Mouse (Mus musculus): ENCODE measurements at regions not wholly inside any gene's neighbourhood (a gene's known extent, or its start where the extent isn't known, plus 50 kb on each side); places are given as distances from the start of the nearest gene placed in this dataset.
A peak's percentile ranks its signal among the peaks of the same experiment; 100 is the strongest.

- DNase-seq (ENCODE audit: low spot score) = no peak
These were observed 4328.9 kb upstream of the Gm7489 start for GRCm38 (mm10) chr15:49555793-49556192.

DNA sequence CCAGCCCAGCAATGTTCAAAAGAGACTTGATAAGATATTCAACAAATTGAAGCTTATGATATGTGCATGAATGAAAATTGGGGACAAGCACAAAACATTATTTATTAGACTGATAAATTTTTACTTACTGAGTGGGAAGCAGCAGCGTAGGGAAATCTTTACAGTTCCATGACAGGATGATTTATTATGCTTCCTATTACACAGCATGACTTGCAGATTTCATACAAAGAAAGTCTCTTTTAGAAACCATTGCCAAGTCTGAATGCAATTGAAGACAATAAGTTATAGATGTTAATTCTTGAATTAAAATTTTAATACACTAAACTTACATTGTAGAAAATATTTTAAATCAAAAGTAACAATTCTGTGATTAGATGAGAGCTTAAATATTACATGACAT is 4324.3 kb upstream of the Gm7489 start:
- DNase-seq (ENCODE audit: low spot score) = no peak

DNA sequence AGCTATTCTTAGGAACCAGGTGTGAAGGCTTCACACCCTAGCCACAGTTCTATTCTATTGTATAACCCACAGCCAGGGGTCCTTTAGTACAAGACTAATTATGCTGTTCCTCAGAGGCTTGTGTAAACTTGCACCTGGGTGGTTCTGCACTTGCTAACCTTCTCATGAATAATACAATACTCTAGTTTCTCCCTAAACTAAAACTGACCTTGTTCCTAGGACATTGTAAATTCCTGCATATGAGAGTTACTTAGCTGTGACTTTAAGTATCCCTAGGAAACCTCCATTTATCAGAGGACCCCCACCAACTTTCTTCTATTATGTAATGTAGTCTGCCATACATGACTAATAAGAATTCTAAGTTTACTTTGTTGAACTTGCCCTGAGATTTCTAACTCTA is 4295.9 kb upstream of the Gm7489 start:
- no peak for DNase-seq (ENCODE audit: low spot score)

- no peak for DNase-seq (ENCODE audit: low spot score)
These were observed 4270.8 kb upstream of the Gm7489 start for GRCm38 (mm10) chr15:49613865-49614264.

DNA sequence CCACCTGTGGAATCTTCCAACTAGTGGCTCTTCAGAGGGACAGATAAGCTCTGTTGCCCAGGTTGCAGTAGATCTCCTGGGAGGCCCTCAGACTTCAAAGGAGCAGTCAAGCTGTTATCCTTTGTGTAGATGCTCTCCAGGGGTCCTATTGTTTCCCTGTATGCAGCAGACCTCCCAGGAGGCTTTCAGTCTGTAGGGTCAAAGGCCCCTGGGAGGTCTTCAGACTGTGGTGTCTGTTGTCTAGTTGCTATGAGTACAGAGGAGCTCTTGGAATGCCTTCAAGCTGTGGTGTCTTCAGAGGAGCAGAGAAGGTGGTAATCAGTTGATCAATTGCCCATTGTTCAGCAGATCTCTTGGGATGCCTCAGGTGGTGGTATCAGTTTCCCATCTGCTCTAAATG is 4237.3 kb upstream of the Gm7489 start:
- peak; percentile 4 for DNase-seq (ENCODE audit: low spot score)

DNA sequence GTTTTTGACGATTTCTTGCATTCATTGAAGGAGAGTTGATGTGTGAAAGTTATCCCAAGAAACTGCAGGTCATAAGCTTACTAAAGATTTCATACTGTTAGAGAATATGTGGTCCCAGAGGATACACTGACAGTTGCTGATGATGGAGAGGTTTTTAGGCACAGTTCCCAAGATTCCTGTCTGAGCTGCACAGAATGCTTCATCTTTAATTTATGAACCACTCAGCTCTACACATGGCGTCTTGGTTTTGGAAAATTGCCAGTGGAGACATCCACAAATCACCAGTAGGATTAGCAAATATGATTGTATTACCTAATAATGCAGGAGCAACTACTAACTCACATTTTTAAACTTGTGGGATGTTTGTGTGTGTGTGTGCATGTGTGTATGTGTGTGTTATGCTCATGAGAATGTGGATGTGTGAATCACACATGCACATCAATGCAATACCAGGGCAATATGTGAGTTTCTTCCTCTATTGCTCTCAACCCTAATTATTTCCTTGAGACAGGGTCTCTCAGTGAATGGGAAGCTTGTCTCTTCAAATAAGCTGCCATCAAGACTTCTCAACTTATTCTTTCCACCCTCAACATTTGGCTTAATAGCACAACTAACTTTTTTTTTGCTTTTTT is 4234.0 kb upstream of the Gm7489 start:
- DNase-seq (ENCODE audit: low spot score) = peak; percentile 9

DNA sequence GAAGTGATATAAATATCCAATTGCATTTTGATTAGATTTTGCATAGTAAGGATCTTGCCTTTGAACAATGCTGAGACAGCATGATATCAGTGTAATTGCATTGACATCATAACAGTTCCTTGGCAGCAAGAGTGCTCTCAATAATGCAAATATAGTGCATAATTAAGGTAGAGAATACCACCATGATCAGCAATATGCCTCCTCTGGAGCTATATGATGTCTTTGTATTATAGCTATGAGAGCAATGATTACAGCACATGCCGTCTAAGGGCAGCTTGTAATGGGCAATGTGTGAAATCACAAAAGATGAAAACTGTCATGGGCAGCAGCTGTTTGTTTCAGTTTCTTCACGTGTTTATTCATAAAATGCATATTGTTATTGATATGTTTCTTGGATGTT is 4231.0 kb upstream of the Gm7489 start:
- DNase-seq (ENCODE audit: low spot score) = peak; percentile 6

DNA sequence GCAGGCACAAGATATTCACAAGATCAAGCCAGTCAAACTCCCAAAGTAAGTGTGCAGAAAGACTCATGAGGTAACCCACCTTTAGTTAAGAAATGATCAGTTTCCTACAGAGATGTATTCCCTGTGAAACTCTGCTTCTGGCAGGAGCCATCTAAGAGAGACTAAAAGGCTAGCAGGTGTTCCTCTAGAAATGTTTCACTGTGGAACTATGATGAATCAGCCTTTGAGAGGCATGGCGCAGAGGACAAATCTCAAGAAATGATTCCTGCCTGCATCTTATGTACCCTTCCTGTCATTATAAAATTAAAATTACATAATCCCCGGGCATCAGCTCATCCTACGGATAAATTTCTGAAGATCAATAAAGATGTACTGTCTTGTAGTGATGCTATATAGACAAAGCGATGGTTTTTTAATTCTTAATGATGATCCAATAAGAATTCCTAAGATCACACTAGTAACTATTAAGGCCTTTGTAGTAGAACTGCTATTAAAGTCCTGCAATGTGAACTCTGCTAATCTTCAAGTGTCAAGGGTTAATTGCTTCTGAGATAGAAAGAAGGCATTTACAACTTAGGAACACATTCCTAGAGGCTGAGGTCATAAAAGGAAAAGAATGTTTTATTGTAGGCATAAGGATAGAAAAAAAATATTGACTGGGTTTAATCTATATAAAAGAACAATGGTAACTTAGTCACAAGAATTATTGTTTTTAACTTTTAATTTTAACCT is 4219.7 kb upstream of the Gm7489 start:
- DNase-seq (ENCODE audit: low spot score) = peak; percentile 4

Data from MN1 (cell line).